Mouse (Mus musculus) embryonic facial prominence, embryonic 15.5 days (tissue): ENCODE data around the gene Tpd52l1. TPM values are rescaled to one million over a fixed set of nuclear protein-coding genes. Genes with fewer than 3 reads are reported as not detected.
A peak's percentile ranks its signal among the peaks of the same experiment; 100 is the strongest.

Experiments used
- ATAC-seq: fragments of 200-750 bp; cut with Nextera tagmentation; 2 replicates; pipeline ENCODE4 v1.8.0; 2017; ENCODE audit warnings: low read depth, moderate TSS enrichment; ENCODE audit not compliant: insufficient number of reproducible peaks, low FRiP score, low TSS enrichment
- H3K27ac ChIP-seq: fragments of 300-500 bp; sonication (generic); replicated peaks from 2 replicates; pipeline ENCODE4 v1.5.1; 2015; ENCODE audit warnings: mild to moderate bottlenecking, inconsistent platforms
- H3K27me3 ChIP-seq: fragments of 300-500 bp; sonication (generic); 2 replicates; pipeline ENCODE4 v1.6.1; 2015; ENCODE audit warnings: inconsistent platforms
- H3K36me3 ChIP-seq: fragments of 300-500 bp; sonication (generic); 2 replicates; pipeline ENCODE4 v1.6.1; 2015; ENCODE audit warnings: mild to moderate bottlenecking, inconsistent platforms
- H3K4me1 ChIP-seq: fragments of 300-500 bp; sonication (generic); 2 replicates; pipeline ENCODE4 v1.6.1; 2015; ENCODE audit warnings: inconsistent platforms
- H3K4me2 ChIP-seq: fragments of 300-500 bp; sonication (generic); replicated peaks from 2 replicates; pipeline ENCODE4 v1.6.1; 2015; ENCODE audit warnings: mild to moderate bottlenecking, inconsistent platforms
- H3K4me3 ChIP-seq: fragments of 300-500 bp; sonication (generic); replicated peaks from 2 replicates; pipeline ENCODE4 v1.5.1; 2015; ENCODE audit warnings: mild to moderate bottlenecking, inconsistent platforms
- H3K9ac ChIP-seq: fragments of 300-500 bp; sonication (generic); 2 replicates; pipeline ENCODE4 v1.6.1; 2015; ENCODE audit warnings: inconsistent platforms
- H3K9me3 ChIP-seq: fragments of 300-500 bp; sonication (generic); replicated peaks from 2 replicates; pipeline ENCODE4 v1.6.1; 2016; ENCODE audit warnings: inconsistent platforms
- WGBS: fragments of 180-500 bp; shearing (Covaris S2); methylation state at CpG from one replicate; pipeline ENCODE4 v1.1.7; 2015; 5-methylcytosine and 5-hydroxymethylcytosine counted together
- polyA plus RNA-seq: library from polyadenylated mRNA; unstranded; fragments of >200 nt; fragmentation: Nextera tagmentation; extraction: Ambion mirVana; gene quantifications from 2 replicates; pipeline ENCODE4 v1.2.1, GENCODE M21; 2015

The Tpd52l1 gene
- polyA plus RNA-seq, 1 experiment from 2014 or later: 25.2 TPM

DNA sequence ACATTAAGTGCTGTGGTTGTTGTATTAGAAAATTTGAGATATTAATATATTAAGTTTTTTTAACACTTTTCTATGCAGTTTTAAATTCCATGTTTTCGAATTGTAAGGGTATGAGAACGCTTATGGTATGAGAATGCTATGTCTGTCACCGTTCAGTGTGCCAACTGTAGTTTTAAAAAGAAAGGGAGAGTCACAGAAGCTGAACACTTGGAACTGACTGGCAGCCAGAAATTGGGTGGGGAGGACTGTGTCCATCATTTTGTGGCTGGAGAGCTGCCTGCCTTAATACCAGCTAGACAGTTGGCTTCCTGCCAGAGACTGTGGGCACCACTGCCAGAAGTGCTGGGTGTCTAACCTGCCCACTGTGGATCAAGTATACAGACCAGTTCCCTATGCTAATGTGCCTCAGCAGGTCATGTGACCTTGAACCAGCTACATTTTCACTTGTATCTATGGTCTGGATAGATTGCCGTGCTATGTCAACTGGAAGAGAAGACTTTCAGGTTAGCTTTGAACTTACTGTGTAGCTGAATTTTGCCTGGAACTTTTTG is 114.5 kb downstream of the Tpd52l1 start:
- Histone ChIP-seq H3K36me3 (0 out of 2 replicates have a peak, but pooled peaks cover 15% of the 10 kb centered on the region), H3K9me3 (no peaks in the 10 kb centered on the region), H3K9ac (no peak overlapping the region), H3K4me2 (no peak overlapping the region), H3K27me3 (no peaks in the 10 kb centered on the region), H3K27ac (no peak overlapping the region), H3K4me1 (no peaks in the 10 kb centered on the region), H3K4me3 (no peak overlapping the region)
- 0 out of 2 replicates have a peak, but pooled peaks have one; percentile 34 for ATAC-seq
- WGBS: 73% methylated on average over 4 of the region's 4 CpGs

DNA sequence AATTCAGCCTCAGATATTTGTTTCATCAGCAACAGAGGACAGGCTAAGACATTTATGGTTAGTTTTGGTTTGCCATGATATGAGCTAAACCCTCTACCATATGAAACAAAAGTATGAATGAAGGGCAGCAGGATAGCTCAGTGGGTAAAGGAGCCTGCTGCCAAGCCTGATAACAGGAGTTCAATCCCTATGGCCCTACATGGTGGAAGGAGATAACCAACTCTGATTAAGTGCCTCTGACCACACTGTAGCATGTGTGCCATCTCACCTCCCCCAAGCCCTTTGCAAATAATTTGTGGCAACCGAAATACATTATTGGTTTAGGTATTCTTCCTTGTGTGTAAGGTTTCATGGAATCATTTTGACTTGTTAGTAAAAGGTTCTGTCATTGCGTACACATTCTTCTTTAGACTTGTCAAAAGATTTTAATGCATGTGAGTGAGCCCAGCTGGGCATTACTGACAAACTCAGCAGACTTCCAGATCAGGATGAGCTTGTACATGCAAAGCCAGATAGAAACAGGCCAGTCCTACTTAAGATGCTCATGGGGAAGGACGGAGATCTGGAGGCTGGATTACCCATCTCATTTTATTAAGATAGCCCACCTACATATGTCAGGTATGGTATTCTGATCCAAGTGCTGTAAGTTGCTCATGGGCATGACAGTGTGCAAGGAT is 115.3 kb downstream of the Tpd52l1 start:
- Histone ChIP-seq H3K4me3 (no peak overlapping the region), H3K4me2 (no peak overlapping the region), H3K9ac (no peak overlapping the region), H3K36me3 (peaks cover 20% of the 10 kb centered on the region; the same call in 1 of the 2 replicates), H3K9me3 (no peaks in the 10 kb centered on the region), H3K27me3 (no peaks in the 10 kb centered on the region), H3K27ac (no peak overlapping the region), H3K4me1 (no peaks in the 10 kb centered on the region)
- ATAC-seq: no peak
- WGBS: 90% methylated on average over 3 of the region's 3 CpGs

DNA sequence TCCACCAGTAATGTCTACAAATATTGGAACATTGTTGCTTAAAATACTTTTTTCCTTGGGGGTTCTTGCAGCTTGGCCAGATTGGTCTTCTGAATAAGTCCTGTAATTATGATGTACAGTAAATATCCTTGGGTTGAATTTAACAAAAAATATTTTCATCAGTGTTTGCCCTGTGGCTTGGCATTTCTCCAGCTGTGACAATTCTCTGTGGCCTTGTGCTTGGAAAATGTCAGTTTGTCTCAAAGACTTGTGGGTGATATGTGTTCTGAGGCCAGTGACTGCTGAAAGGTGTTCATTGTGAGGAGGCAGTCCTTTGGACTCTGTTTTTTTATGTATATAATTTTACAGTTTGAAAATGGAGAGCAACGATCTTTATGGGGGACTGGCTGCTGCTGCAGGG is 116.3 kb downstream of the Tpd52l1 start:
- no peak overlapping the region for H3K4me2 ChIP-seq
- peaks cover 20% of the 10 kb centered on the region; the same call in 1 of the 2 replicates for H3K36me3 ChIP-seq
- no peak overlapping the region for H3K4me3 ChIP-seq
- no peaks in the 10 kb centered on the region for H3K9me3 ChIP-seq
- H3K4me1 ChIP-seq: no peaks in the 10 kb centered on the region
- no peaks in the 10 kb centered on the region for H3K27me3 ChIP-seq
- WGBS: 53% methylated on average over 1 of the region's 1 CpGs
- H3K27ac ChIP-seq: no peak overlapping the region
- no peak overlapping the region for H3K9ac ChIP-seq
- ATAC-seq: no peak

DNA sequence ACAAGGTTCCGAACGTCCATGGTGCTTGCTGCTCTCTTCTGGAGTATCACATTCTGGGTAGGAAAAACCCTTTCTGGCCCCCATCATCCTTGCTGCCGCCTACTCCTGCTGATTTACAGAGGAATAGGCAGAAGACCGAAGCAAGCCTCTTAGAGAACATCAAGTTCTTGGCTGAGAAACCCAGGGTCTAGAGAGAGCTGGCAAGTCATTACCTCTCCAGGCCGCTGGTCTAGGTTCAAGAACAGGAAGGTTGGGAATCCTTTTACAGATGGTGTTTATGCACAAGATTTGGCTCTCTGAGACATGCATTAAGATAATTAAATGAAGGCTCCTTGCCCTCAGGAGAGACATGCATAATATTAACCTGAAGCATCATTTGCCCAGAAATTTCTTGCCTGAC is 127.3 kb downstream of the Tpd52l1 start:
- H3K27ac ChIP-seq: no peak overlapping the region
- peaks cover 3% of the 10 kb centered on the region; the same call in 1 of the 2 replicates for H3K4me1 ChIP-seq
- peaks cover 26% of the 10 kb centered on the region; the same call in 1 of the 2 replicates for H3K36me3 ChIP-seq
- H3K9ac ChIP-seq: no peak overlapping the region
- H3K9me3 ChIP-seq: no peaks in the 10 kb centered on the region
- WGBS: 78% methylated on average over 5 of the region's 5 CpGs
- H3K4me3 ChIP-seq: no peak overlapping the region
- no peaks in the 10 kb centered on the region for H3K27me3 ChIP-seq
- no peak for ATAC-seq
- H3K4me2 ChIP-seq: no peak overlapping the region

DNA sequence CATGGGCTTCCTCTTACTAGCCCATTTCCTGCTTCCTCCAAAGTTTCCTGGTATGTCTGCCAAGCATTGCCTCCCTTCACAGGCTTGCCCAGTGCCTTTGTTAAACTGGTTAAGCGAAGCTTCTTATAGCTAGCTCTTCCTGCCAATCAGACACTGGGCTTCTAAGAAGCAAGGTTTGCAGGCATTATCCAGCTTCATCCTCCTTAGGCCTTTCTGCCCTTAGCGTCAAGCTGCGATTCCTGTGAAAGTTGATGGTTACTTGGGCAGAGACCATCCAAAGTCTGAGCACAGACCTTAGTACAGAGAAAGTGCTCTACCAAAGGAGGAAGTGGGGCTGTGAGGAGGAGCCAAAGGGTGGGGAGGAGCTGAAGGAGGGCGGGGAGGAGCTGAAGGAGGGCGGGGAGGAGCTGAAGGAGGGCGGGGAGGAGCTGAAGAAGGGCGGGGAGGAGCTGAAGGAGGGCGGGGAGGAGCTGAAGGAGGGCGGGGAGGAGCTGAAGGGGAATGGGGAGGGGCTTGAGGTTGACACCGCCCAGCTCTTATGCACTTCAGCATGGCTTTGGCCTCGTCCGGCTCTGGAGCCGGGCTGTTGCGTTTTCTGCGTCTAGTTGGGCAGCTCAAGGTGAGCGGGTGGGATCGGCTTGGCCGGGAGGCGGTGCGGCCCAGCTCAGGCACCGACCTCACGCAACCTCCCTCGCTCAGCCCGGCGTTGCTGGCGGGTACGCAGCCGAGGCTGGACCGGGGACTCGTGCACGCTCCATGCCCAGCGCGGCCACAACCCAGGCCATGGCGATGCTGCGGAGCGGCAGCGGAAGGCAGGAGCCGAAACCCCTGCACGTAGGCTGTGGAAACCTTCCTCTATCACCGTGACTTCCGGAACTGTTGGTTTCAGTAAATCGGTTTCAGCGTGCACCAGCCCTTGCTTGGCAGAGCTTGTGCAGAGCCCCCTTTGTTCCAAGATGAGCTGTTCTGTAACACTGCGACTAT is 132.6 kb downstream of the Tpd52l1 start, which contains the start of gene Hddc2:
TSS of gene Hddc2 (plus strand) at position 519 of the 984 bp plus-strand sequence.
- Histone ChIP-seq H3K36me3 (0 out of 2 replicates have a peak, but pooled peaks cover 7% of the 10 kb centered on the region), H3K27ac (peak within 1 kb of the TSS; percentile 95), H3K27me3 (no peaks in the 10 kb centered on the region), H3K9me3 (no peaks in the 10 kb centered on the region), H3K4me2 (peak within 1 kb of the TSS; percentile 64), H3K9ac (peak within 1 kb of the TSS; percentile 78), H3K4me1 (peaks cover 3% of the 10 kb centered on the region; the same call in 1 of the 2 replicates), H3K4me3 (peak within 1 kb of the TSS; percentile 72)
- WGBS: 3% methylated on average over 43 of the region's 44 CpGs
- ATAC-seq: peak; percentile 95

DNA sequence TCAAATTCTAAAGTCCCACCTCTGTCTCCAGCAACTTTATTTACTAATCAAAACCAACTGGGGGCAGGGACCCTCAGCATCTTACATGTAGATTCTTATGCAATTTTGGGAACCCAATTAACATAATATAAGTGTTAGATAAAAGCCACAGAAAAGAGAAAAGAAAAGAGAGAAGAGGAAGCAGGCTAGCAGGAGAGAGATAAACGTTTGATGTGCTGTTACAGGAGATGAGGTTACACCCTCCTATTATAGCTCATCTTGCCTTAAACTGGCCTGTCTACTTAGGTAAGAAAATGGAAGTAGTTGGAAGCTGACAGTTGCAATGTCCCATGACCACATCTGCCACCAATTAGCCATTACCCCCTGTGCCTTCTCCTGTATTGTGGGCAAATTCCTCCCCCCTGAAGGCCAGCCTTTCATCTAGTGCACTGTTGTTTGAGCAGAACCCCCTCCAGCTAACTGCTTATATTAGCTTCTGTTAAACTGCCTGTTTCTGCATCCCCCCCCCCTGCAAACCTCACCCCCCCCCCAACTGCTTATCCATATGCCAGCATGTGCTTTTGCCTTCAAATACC is 138.6 kb downstream of the Tpd52l1 start:
- Histone ChIP-seq H3K36me3 (no peaks in the 10 kb centered on the region), H3K9ac (no peak overlapping the region), H3K4me2 (no peak overlapping the region), H3K9me3 (no peaks in the 10 kb centered on the region), H3K27me3 (no peaks in the 10 kb centered on the region), H3K4me3 (no peak overlapping the region), H3K27ac (no peak overlapping the region), H3K4me1 (no peaks in the 10 kb centered on the region)
- 7% methylated on average over 1 of the region's 1 CpGs for WGBS
- ATAC-seq: no peak

DNA sequence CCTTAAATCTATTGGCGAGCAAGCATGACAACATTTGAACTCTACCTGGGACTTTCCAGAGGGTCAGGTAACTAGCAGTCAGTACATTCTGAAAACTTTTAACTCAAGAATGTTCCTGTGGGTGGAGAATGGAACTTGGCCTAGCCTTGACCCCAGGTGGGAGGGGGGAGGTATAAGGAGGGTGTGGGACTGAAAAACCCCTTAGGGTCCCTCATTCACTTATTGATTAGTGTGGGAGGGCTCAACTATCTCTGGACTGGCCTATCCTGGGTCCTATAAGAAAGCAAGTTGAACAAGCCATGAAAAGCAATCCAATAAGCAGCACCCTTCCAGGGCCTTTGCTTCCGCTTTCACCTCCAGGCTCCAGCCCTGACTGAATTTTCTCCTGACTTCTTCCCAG is 142.3 kb downstream of the Tpd52l1 start:
- Histone ChIP-seq H3K4me1 (no peaks in the 10 kb centered on the region), H3K4me3 (no peak overlapping the region), H3K4me2 (no peak overlapping the region), H3K36me3 (no peaks in the 10 kb centered on the region), H3K9ac (no peak overlapping the region), H3K9me3 (no peaks in the 10 kb centered on the region), H3K27ac (no peak overlapping the region), H3K27me3 (no peaks in the 10 kb centered on the region)
- 96% methylated on average over 2 of the region's 2 CpGs for WGBS
- no peak for ATAC-seq

DNA sequence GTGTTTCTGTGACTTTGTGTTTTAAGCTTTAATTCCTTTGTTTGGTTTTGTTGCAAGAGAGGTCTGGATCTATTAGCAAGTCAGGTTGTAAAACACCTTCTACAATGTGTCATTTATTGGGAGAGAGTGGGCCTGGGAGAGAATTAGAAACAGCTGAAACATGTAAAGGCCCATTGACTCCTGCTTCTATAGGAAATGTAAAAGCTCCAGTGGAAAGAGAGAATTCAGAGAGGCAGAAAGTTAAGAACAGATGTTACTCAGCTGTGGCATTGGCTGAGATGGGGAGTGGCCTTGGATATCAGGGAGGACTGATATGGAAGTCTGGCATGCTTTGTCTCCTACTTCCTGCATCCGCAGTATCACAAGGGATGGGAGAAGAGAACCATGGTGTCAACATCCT is 145.5 kb downstream of the Tpd52l1 start:
- ATAC-seq: no peak
- Histone ChIP-seq H3K27ac (no peak overlapping the region), H3K4me1 (no peaks in the 10 kb centered on the region), H3K9ac (no peak overlapping the region), H3K9me3 (no peaks in the 10 kb centered on the region), H3K36me3 (no peaks in the 10 kb centered on the region), H3K27me3 (no peaks in the 10 kb centered on the region), H3K4me2 (no peak overlapping the region), H3K4me3 (no peak overlapping the region)
- 46% methylated on average over 1 of the region's 1 CpGs for WGBS

DNA sequence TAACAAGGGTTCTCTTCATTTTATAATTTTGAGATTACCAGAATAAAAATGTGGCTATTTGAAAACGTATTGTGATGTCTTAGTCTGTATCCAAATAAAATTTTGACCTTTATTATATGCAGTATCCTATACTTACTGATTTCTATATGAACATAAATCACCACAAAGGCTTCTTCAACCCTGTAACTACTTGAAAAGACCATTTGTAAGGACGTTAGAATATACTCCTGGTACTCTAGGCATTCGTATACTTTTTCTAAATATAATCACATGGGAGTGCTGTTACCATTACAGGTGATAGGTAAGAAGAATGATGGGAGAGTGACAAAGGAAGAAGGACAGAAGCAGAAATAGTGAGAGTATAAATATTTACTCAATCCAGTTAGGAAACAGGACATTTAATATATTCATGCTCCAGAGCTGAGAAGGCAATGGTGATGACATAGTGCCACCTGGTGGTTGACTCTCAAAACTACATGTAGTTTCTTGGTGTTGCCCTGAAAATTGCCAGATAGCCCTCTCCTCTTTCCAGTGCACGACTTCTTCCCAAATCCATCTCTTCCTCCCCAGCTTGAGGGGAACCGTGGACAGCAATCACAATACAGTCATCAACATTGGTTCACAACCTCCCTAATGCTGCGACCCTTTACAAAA is 146.7 kb downstream of the Tpd52l1 start:
- no peaks in the 10 kb centered on the region for H3K9me3 ChIP-seq
- H3K9ac ChIP-seq: no peak overlapping the region
- no peaks in the 10 kb centered on the region for H3K36me3 ChIP-seq
- no peaks in the 10 kb centered on the region for H3K4me1 ChIP-seq
- no peak overlapping the region for H3K4me3 ChIP-seq
- H3K27ac ChIP-seq: no peak overlapping the region
- no peak overlapping the region for H3K4me2 ChIP-seq
- H3K27me3 ChIP-seq: no peaks in the 10 kb centered on the region
- 33% methylated on average over 6 of the region's 6 CpGs for WGBS
- ATAC-seq: no peak

DNA sequence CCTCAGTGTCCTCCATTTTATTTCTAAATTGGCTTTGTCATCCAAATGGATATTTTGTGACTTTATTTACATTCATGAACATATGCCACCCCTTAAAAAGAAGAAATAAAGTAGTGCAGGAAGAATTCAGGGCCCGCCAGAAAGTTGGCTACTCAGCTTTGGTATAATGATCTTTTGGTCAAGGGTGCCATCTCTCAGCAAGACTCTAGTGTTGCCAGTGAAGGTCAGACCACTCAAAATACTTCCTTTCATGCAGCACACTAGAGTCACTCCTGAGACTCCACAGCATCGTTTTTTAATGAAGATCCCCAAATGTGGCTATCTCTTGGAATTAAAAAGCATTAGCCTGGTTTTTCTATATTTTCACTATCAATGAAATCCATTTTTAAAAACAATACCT is 147.5 kb downstream of the Tpd52l1 start:
- ATAC-seq: no peak
- WGBS: 64% methylated on average over 2 of the region's 2 CpGs
- no peaks in the 10 kb centered on the region for H3K27me3 ChIP-seq
- H3K9me3 ChIP-seq: no peaks in the 10 kb centered on the region
- no peak overlapping the region for H3K9ac ChIP-seq
- H3K4me1 ChIP-seq: no peaks in the 10 kb centered on the region
- H3K4me3 ChIP-seq: no peak overlapping the region
- H3K27ac ChIP-seq: no peak overlapping the region
- no peaks in the 10 kb centered on the region for H3K36me3 ChIP-seq
- H3K4me2 ChIP-seq: no peak overlapping the region
